Mouse (Mus musculus): ENCODE results near the gene Abhd2. TPM values are rescaled to one million over a fixed set of nuclear protein-coding genes. Genes with fewer than 3 reads are reported as not detected.

Abhd2 gene
- polyA plus RNA-seq, 1 experiment = 43.5 TPM

GRCm38 (mm10) chr7:79284160-79284888 is 11.3 kb downstream of the Abhd2 start:
- TF ChIP-seq POLR2A (IDR thresholded peaks at IDR 0.05; ENCODE audit: extremely low read depth, insufficient read depth, low read length) = no peak
- no peak for TF ChIP-seq CTCF (IDR thresholded peaks at IDR 0.05; ENCODE audit: extremely low read depth, insufficient read depth, low read length)
- Histone ChIP-seq H3K27ac (ENCODE audit: insufficient read depth, low read length) (peak overlapping the region; percentile 49), H3K4me3 (ENCODE audit: insufficient read depth, low read length) (no peak overlapping the region), H3K4me1 (ENCODE audit: control insufficient read depth, insufficient read depth, low read length) (peaks cover 43% of the 10 kb centered on the region)

GRCm38 (mm10) chr7:79284889-79285280 is 11.9 kb downstream of the Abhd2 start:
- Histone ChIP-seq H3K27ac (ENCODE audit: insufficient read depth, low read length) (peak overlapping the region; percentile 49; the same call in 1 of the 2 replicates), H3K4me1 (ENCODE audit: control insufficient read depth, insufficient read depth, low read length) (peaks cover 38% of the 10 kb centered on the region), H3K4me3 (ENCODE audit: insufficient read depth, low read length) (no peak overlapping the region)
- no peak for TF ChIP-seq POLR2A (IDR thresholded peaks at IDR 0.05; ENCODE audit: extremely low read depth, insufficient read depth, low read length)
- no peak for TF ChIP-seq CTCF (IDR thresholded peaks at IDR 0.05; ENCODE audit: extremely low read depth, insufficient read depth, low read length)

DNA sequence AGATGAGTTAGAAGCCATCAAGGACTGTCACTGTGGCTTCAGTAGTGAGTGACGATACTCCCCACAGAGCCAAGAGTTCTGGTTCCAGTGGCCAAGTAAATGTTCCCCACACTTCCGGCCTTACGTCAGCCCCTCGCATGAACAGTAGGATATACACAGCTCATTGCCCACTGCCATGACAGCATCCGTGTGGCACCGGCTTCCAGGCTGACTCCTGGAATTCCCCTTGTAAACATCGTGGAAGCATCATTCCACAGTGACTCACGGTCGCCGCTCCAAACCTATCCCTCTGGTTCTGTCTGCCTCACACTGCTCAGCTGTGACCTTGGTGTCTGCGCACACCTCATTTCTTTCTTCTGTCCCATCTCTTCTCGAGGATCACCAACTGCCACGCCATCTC is 12.4 kb downstream of the Abhd2 start:
- no peak overlapping the region for H3K4me3 ChIP-seq (ENCODE audit: insufficient read depth, low read length)
- no peak for TF ChIP-seq CTCF (IDR thresholded peaks at IDR 0.05; ENCODE audit: extremely low read depth, insufficient read depth, low read length)
- TF ChIP-seq POLR2A (IDR thresholded peaks at IDR 0.05; ENCODE audit: extremely low read depth, insufficient read depth, low read length) = no peak
- H3K4me1 ChIP-seq (ENCODE audit: control insufficient read depth, insufficient read depth, low read length) = peaks cover 38% of the 10 kb centered on the region
- peak overlapping the region; percentile 49 for H3K27ac ChIP-seq (ENCODE audit: insufficient read depth, low read length)

GRCm38 (mm10) chr7:79287226-79287625 is 14.2 kb downstream of the Abhd2 start:
- no peak overlapping the region for H3K4me3 ChIP-seq (ENCODE audit: insufficient read depth, low read length)
- H3K27ac ChIP-seq (ENCODE audit: insufficient read depth, low read length) = peak overlapping the region; percentile 33; the same call in 1 of the 2 replicates
- TF ChIP-seq POLR2A (IDR thresholded peaks at IDR 0.05; ENCODE audit: extremely low read depth, insufficient read depth, low read length) = no peak
- TF ChIP-seq CTCF (IDR thresholded peaks at IDR 0.05; ENCODE audit: extremely low read depth, insufficient read depth, low read length) = no peak
- peaks cover 39% of the 10 kb centered on the region for H3K4me1 ChIP-seq (ENCODE audit: control insufficient read depth, insufficient read depth, low read length)

- peaks cover 38% of the 10 kb centered on the region for H3K4me1 ChIP-seq (ENCODE audit: control insufficient read depth, insufficient read depth, low read length)
- no peak overlapping the region for H3K4me3 ChIP-seq (ENCODE audit: insufficient read depth, low read length)
- TF ChIP-seq CTCF (IDR thresholded peaks at IDR 0.05; ENCODE audit: extremely low read depth, insufficient read depth, low read length) = no peak
- no peak for TF ChIP-seq POLR2A (IDR thresholded peaks at IDR 0.05; ENCODE audit: extremely low read depth, insufficient read depth, low read length)
- H3K27ac ChIP-seq (ENCODE audit: insufficient read depth, low read length) = peak overlapping the region; percentile 75
Measured at GRCm38 (mm10) chr7:79287928-79288327, 14.9 kb downstream of the Abhd2 start.

GRCm38 (mm10) chr7:79288422-79288821 is 15.4 kb downstream of the Abhd2 start:
- Histone ChIP-seq H3K4me1 (ENCODE audit: control insufficient read depth, insufficient read depth, low read length) (peaks cover 34% of the 10 kb centered on the region), H3K27ac (ENCODE audit: insufficient read depth, low read length) (no peak overlapping the region), H3K4me3 (ENCODE audit: insufficient read depth, low read length) (no peak overlapping the region)
- TF ChIP-seq CTCF (IDR thresholded peaks at IDR 0.05; ENCODE audit: extremely low read depth, insufficient read depth, low read length) = no peak
- TF ChIP-seq POLR2A (IDR thresholded peaks at IDR 0.05; ENCODE audit: extremely low read depth, insufficient read depth, low read length) = no peak

DNA sequence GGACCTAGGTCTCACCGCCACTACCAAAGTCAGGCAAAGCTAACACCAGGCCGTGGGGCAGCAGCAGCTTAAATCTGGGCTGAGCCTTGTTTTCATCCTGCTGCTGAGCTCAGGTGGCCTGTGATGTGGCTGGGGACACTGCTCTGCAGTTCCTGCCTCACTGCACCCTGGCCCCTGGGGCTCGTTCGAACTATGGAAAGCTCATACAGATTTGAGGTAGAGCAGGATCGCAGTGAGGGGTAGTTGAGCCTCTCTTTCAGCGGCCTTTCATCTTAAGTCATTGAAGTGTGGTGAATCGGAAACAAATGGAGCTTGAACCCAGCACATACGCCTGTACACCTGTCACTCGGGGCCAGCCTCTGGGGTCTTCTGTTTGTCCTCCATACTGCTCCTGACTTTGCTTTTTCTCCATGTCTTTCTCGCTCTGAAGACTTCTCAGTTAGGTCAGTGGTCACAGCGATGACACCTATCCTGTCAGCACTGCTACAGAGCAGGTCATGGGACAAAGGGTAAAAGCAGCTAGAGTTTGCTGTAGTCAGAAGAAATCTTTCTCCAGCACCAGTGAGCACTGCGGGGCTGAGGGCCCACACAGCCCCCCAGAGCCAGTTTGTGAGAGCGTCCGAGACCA is 20.7 kb downstream of the Abhd2 start:
- peaks cover 19% of the 10 kb centered on the region for H3K4me1 ChIP-seq (ENCODE audit: control insufficient read depth, insufficient read depth, low read length)
- no peak overlapping the region for H3K27ac ChIP-seq (ENCODE audit: insufficient read depth, low read length)
- TF ChIP-seq CTCF (IDR thresholded peaks at IDR 0.05; ENCODE audit: extremely low read depth, insufficient read depth, low read length) (no peak), POLR2A (IDR thresholded peaks at IDR 0.05; ENCODE audit: extremely low read depth, insufficient read depth, low read length) (no peak)
- no peak overlapping the region for H3K4me3 ChIP-seq (ENCODE audit: insufficient read depth, low read length)

GRCm38 (mm10) chr7:79294449-79294980 is 21.5 kb downstream of the Abhd2 start:
- TF ChIP-seq POLR2A (IDR thresholded peaks at IDR 0.05; ENCODE audit: extremely low read depth, insufficient read depth, low read length) = no peak
- TF ChIP-seq CTCF (IDR thresholded peaks at IDR 0.05; ENCODE audit: extremely low read depth, insufficient read depth, low read length) = no peak
- Histone ChIP-seq H3K27ac (ENCODE audit: insufficient read depth, low read length) (no peak overlapping the region), H3K4me1 (ENCODE audit: control insufficient read depth, insufficient read depth, low read length) (peaks cover 16% of the 10 kb centered on the region), H3K4me3 (ENCODE audit: insufficient read depth, low read length) (no peak overlapping the region)

DNA sequence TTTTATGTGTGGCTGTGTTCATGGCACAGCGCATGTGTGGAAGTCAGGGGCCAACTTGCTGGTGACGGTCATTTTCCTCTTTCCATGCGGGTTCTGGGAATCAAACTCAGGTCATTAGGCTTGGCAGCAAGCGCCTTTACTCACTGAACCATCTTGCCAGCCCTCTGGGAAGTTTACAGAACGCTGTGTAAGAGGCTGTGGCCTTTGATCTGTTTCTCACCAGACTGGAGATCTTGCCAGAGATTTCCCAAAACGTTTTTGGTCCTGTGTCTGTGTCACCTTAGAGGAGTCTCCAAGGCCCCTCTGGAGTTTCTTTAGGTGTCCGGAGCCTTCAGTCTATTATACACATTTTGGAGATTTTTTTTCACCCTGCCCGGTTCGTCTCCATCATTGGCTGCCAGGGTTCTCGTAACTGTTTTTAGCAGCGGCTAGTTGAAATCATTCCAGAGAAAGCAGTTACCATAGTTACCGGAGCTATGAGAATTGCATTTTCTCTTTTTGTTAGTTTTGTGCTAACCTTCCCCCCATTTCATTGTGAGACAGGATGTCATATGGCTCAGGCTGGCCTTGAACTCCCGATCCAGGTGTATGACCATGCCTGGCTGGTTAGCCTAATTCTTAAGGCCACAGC is 22.3 kb downstream of the Abhd2 start:
- Histone ChIP-seq H3K4me3 (ENCODE audit: insufficient read depth, low read length) (no peak overlapping the region), H3K27ac (ENCODE audit: insufficient read depth, low read length) (no peak overlapping the region), H3K4me1 (ENCODE audit: control insufficient read depth, insufficient read depth, low read length) (peaks cover 18% of the 10 kb centered on the region)
- TF ChIP-seq CTCF (IDR thresholded peaks at IDR 0.05; ENCODE audit: extremely low read depth, insufficient read depth, low read length) = no peak
- no peak for TF ChIP-seq POLR2A (IDR thresholded peaks at IDR 0.05; ENCODE audit: extremely low read depth, insufficient read depth, low read length)
